13 mouse cellular contexts compared by ENCODE assay signal in the genomic region with DNA sequence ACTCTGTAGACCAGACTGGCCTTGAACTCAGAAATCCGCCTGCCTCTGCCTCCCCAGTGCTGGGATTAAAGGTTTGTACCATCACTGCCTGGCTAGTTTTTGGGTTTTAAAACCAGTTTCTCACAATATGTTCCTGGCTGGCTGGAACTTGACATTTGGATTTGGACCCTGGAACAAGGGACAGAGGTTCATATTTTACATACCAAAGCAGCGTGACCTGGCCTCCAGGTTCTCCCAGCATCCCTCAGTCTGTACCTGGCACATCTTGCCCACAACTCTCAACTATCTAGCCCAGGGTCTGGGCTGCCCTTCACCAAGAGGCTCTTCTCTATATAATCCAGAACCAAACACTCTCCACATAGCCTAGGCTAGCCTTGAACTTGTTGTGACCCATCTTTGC. TPM values are rescaled to one million over a fixed set of nuclear protein-coding genes. Genes with fewer than 3 reads are reported as not detected.
DNase-seq lines count a peak whose midpoint lies in the region; ATAC-seq lines count a peak whose summit lies in the region.
"Had no signal": no experiment of that assay in that cellular context is flagged by ENCODE, and none has a peak within 500 bp of the region (broad histone marks: within the 10 kb centered on the region; RNA-seq: fewer than 3 reads in every experiment).

No protein-coding gene starts in this region.

- H3K36me3 ChIP-seq in heart, embryonic 13.5 days = peaks cover 37% of the 10 kb centered on the region
- H3K36me3 ChIP-seq in lung, embryonic 15.5 days = no peaks in the 10 kb centered on the region
- H3K36me3 ChIP-seq in embryonic facial prominence, embryonic 14.5 days (ENCODE audit: control insufficient read depth, insufficient read depth, low read length) = 0 out of 2 replicates have a peak, but pooled peaks cover 17% of the 10 kb centered on the region
- H3K36me3 ChIP-seq in liver, embryonic 13.5 days = peaks cover 40% of the 10 kb centered on the region

- H3K27ac ChIP-seq in heart, embryonic 13.5 days (replicated peaks) = no peak overlapping the region
- H3K27ac ChIP-seq in lung, embryonic 15.5 days = no peak overlapping the region
- no peak overlapping the region for H3K27ac ChIP-seq in embryonic facial prominence, embryonic 14.5 days (replicated peaks; ENCODE audit: low read depth, low read length)
- no peak overlapping the region for H3K27ac ChIP-seq in liver, embryonic 13.5 days
- H3K27ac ChIP-seq: left cerebral cortex, adult 2 months; macrophage had no signal

- WGBS in heart, embryonic 13.5 days = 88% methylated on average over 2 of the region's 2 CpGs
- WGBS in lung, embryonic 15.5 days = 93% methylated on average over 2 of the region's 2 CpGs
- WGBS in embryonic facial prominence, embryonic 14.5 days = 92% methylated on average over 2 of the region's 2 CpGs
- 79% methylated on average over 2 of the region's 2 CpGs for WGBS in liver, embryonic 13.5 days (ENCODE audit: insufficient replicate concordance)

- H3K4me3 ChIP-seq in heart, embryonic 13.5 days = no peak overlapping the region
- H3K4me3 ChIP-seq in lung, embryonic 15.5 days = no peak overlapping the region
- no peak overlapping the region for H3K4me3 ChIP-seq in embryonic facial prominence, embryonic 14.5 days (ENCODE audit: low read depth, low read length)
- H3K4me3 ChIP-seq in liver, embryonic 13.5 days (replicated peaks) = peak overlapping the region; percentile 74

- ATAC-seq in heart, embryonic 13.5 days (ENCODE audit: extremely low read depth, insufficient number of reproducible peaks, low FRiP score, low TSS enrichment) = no peak
- no peak for ATAC-seq in lung, embryonic 15.5 days (ENCODE audit: borderline replicate concordance, extremely low read depth, low FRiP score, low TSS enrichment)
- ATAC-seq in embryonic facial prominence, embryonic 14.5 days (ENCODE audit: low read depth) = no peak
- ATAC-seq in liver, embryonic 13.5 days (ENCODE audit: low read depth) = no peak

- peak overlapping the region; percentile 95 for H3K4me2 ChIP-seq in heart, embryonic 13.5 days
- H3K4me2 ChIP-seq in lung, embryonic 15.5 days = peak overlapping the region; percentile 95; the same call in 1 of the 2 replicates
- H3K4me2 ChIP-seq in embryonic facial prominence, embryonic 14.5 days (ENCODE audit: low read depth, low read length) = peak overlapping the region; percentile 97; the same call in 1 of the 2 replicates
- H3K4me2 ChIP-seq in liver, embryonic 13.5 days = peak overlapping the region; percentile 99

- 0 out of 2 replicates have a peak overlapping the region, but pooled peaks have one; percentile 25 for H3K9ac ChIP-seq in heart, embryonic 13.5 days
- H3K9ac ChIP-seq in lung, embryonic 15.5 days = no peak overlapping the region
- no peak overlapping the region for H3K9ac ChIP-seq in embryonic facial prominence, embryonic 14.5 days (ENCODE audit: low read depth, low read length)
- no peak overlapping the region for H3K9ac ChIP-seq in liver, embryonic 13.5 days

- no peaks in the 10 kb centered on the region for H3K9me3 ChIP-seq in heart, embryonic 13.5 days
- no peaks in the 10 kb centered on the region for H3K9me3 ChIP-seq in lung, embryonic 15.5 days
- H3K9me3 ChIP-seq in embryonic facial prominence, embryonic 14.5 days (ENCODE audit: control insufficient read depth, low read length) = no peaks in the 10 kb centered on the region
- H3K9me3 ChIP-seq in liver, embryonic 13.5 days (replicated peaks) = no peaks in the 10 kb centered on the region

- H3K27me3 ChIP-seq in heart, embryonic 13.5 days (replicated peaks) = no peaks in the 10 kb centered on the region
- no peaks in the 10 kb centered on the region for H3K27me3 ChIP-seq in lung, embryonic 15.5 days
- H3K27me3 ChIP-seq in embryonic facial prominence, embryonic 14.5 days (replicated peaks; ENCODE audit: control insufficient read depth, insufficient read depth, low read length) = no peaks in the 10 kb centered on the region
- no peaks in the 10 kb centered on the region for H3K27me3 ChIP-seq in liver, embryonic 13.5 days

- DNase-seq in heart, adult 9 months (ENCODE audit: low spot score in 2 of 2) = no peak
- DNase-seq in lung, postnatal 10 days = no peak
- no peak for DNase-seq in embryonic facial prominence, embryonic 14.5 days (ENCODE audit: low spot score)
- no peak for DNase-seq in liver, embryonic 13.5 days
- no peak for DNase-seq in lung, postnatal 36 days
- DNase-seq in spleen, postnatal 14 days (ENCODE audit: low spot score in 2 of 2) = no peak
- DNase-seq: cerebellum, postnatal 10 days; thymus, postnatal 4 days had no signal

- peaks cover 81% of the 10 kb centered on the region for H3K4me1 ChIP-seq in heart, embryonic 13.5 days
- peaks cover 35% of the 10 kb centered on the region for H3K4me1 ChIP-seq in lung, embryonic 15.5 days
- H3K4me1 ChIP-seq in embryonic facial prominence, embryonic 14.5 days (ENCODE audit: control insufficient read depth, insufficient read depth, low read length) = peaks cover 24% of the 10 kb centered on the region
- peaks cover 85% of the 10 kb centered on the region for H3K4me1 ChIP-seq in liver, embryonic 13.5 days (replicated peaks)

RNA-seq across cellular contexts. Expression of gene Tssk6, which starts 2.1 kb away (rescaled TPM):
- polyA plus RNA-seq in heart, embryonic 13.5 days (2015; fragmentation: Nextera tagmentation; extraction: Ambion mirVana) = 1.9 and 2.2 TPM in 2 replicates
- 2.9 and 3.7 TPM in 2 replicates for polyA plus RNA-seq in lung, embryonic 15.5 days (2015; fragmentation: Nextera tagmentation; extraction: Ambion mirVana)
- 2.5 and 3.1 TPM in 2 replicates for polyA plus RNA-seq in embryonic facial prominence, embryonic 14.5 days (2014; fragmentation: Nextera tagmentation; extraction: Ambion mirVana)
- polyA plus RNA-seq in liver, embryonic 13.5 days (2015; fragmentation: Nextera tagmentation; extraction: Ambion mirVana) = 2.4 and 2.5 TPM in 2 replicates

RNA-seq across cellular contexts. Expression of gene Ndufa13, which starts 2.5 kb away (rescaled TPM):
- polyA plus RNA-seq in heart, embryonic 13.5 days (2015; fragmentation: Nextera tagmentation; extraction: Ambion mirVana) = 304 and 343 TPM in 2 replicates
- 162 and 177 TPM in 2 replicates for polyA plus RNA-seq in lung, embryonic 15.5 days (2015; fragmentation: Nextera tagmentation; extraction: Ambion mirVana)
- 185 and 201 TPM in 2 replicates for polyA plus RNA-seq in embryonic facial prominence, embryonic 14.5 days (2014; fragmentation: Nextera tagmentation; extraction: Ambion mirVana)
- polyA plus RNA-seq in liver, embryonic 13.5 days (2015; fragmentation: Nextera tagmentation; extraction: Ambion mirVana) = 109 and 114 TPM in 2 replicates

RNA-seq across cellular contexts. Expression of gene Yjefn3, which starts 2.6 kb away (rescaled TPM):
- 8.1 and 8.2 TPM in 2 replicates for polyA plus RNA-seq in heart, embryonic 13.5 days (2015; fragmentation: Nextera tagmentation; extraction: Ambion mirVana)
- 4.0 and 5.5 TPM in 2 replicates for polyA plus RNA-seq in lung, embryonic 15.5 days (2015; fragmentation: Nextera tagmentation; extraction: Ambion mirVana)
- 3.6 and 3.8 TPM in 2 replicates for polyA plus RNA-seq in embryonic facial prominence, embryonic 14.5 days (2014; fragmentation: Nextera tagmentation; extraction: Ambion mirVana)
- polyA plus RNA-seq in liver, embryonic 13.5 days (2015; fragmentation: Nextera tagmentation; extraction: Ambion mirVana) = 0.74 and 0.81 TPM in 2 replicates
- polyA plus RNA-seq: macrophage had no signal

RNA-seq across cellular contexts. Expression of gene Cilp2, which starts 12.4 kb away (rescaled TPM):
- 0.55 and 0.56 TPM in 2 replicates for polyA plus RNA-seq in heart, embryonic 13.5 days (2015; fragmentation: Nextera tagmentation; extraction: Ambion mirVana)
- polyA plus RNA-seq in lung, embryonic 15.5 days (2015; fragmentation: Nextera tagmentation; extraction: Ambion mirVana) = 0.59 and 0.61 TPM in 2 replicates
- polyA plus RNA-seq in embryonic facial prominence, embryonic 14.5 days (2014; fragmentation: Nextera tagmentation; extraction: Ambion mirVana) = 1.1 and 1.3 TPM in 2 replicates
- 0.03 and 0.09 TPM in 2 replicates for polyA plus RNA-seq in liver, embryonic 13.5 days (2015; fragmentation: Nextera tagmentation; extraction: Ambion mirVana)
- polyA plus RNA-seq: erythroblast, embryonic 14.5 days; macrophage had no signal
